Mouse (Mus musculus): ENCODE measurements around the gene Slc35c2. TPM values are rescaled to one million over a fixed set of nuclear protein-coding genes. Genes with fewer than 3 reads are reported as not detected.

The Slc35c2 gene
- polyA plus RNA-seq, 1 experiment from 2014 or later, result 56.3 TPM

DNA sequence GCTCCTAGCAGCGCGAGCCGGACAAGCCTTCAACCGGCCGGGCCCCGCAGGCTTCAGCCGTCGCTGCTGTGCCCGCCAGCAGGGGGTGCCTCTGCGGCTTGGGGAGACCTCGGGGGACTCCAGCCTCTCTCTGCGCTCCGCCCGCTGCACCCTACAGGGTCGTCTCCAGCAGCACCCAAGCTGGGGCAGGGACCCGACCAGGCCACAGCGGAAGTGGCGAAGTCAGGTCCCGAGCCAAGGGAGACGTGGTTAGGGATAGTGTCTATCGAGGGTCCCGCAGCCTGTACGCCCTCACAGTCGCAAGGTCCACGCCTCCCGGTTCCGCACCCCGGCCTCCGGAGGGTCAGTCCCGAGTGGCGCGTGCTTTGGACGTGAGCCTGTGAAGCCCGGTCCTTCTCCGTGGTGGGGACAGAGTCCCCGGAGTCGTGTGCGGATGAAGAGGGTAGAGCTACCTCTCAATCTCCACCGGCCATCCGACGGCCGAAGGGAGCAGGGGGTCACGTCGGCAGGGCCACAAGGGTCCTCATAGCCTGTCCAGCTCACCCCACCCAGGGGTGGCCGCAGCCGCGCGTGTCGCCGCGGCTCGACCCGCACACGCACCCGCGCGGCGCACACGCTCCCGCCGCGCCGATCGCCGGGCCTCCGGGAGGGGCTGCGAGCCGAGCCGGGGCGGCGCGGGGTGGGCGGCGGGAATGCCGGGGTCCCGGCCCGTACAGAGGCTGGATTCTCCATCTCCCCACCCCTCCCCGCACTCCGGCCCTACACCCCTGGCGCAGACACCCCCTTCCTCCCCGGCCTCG, 54.0 kb downstream of the Slc35c2 start:
- H3K27ac ChIP-seq, result no peak overlapping the region
- peak overlapping the region; percentile 61 for H3K4me3 ChIP-seq
- ATAC-seq (ENCODE audit: low FRiP score, low read depth), result no peak; the same call in 1 of the 2 replicates
- H3K9me3 ChIP-seq, result no peaks in the 10 kb centered on the region
- H3K36me3 ChIP-seq, result no peaks in the 10 kb centered on the region
- peaks cover 99% of the 10 kb centered on the region for H3K27me3 ChIP-seq
- H3K4me1 ChIP-seq, result peaks cover 21% of the 10 kb centered on the region
- peak overlapping the region; percentile 67 for H3K9ac ChIP-seq
- H3K4me2 ChIP-seq (replicated peaks), result peak overlapping the region; percentile 99
- 1% methylated on average over 82 of the region's 82 CpGs for WGBS

DNA sequence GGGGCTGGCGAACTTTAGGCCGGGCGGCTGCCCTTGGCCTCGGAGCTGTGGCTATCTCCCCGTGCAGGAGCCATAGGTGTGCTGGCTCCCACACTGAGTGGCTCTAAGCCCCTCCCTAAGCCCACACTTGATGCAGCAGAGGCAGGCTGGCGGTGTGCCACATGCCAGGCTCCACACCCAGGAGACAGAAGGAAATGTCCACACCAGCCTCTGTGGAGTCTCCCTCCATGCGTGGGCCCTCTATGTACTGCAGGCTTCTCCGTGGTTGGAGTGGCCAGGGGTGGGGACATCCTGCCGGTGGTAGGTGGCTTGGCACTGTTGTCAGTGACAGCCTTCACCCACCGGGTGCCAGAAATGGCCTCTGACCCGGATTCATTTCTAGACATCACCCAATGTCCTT, 58.6 kb downstream of the Slc35c2 start:
- H3K4me2 ChIP-seq (replicated peaks), result no peak overlapping the region
- H3K36me3 ChIP-seq, result no peaks in the 10 kb centered on the region
- no peak overlapping the region for H3K4me3 ChIP-seq
- no peaks in the 10 kb centered on the region for H3K9me3 ChIP-seq
- peaks cover 15% of the 10 kb centered on the region for H3K4me1 ChIP-seq
- ATAC-seq (ENCODE audit: low FRiP score, low read depth), result no peak
- H3K9ac ChIP-seq, result no peak overlapping the region
- 93% methylated on average over 11 of the region's 11 CpGs for WGBS
- H3K27ac ChIP-seq, result no peak overlapping the region
- peaks cover 96% of the 10 kb centered on the region for H3K27me3 ChIP-seq

Other genes starting within 250 kb of the Slc35c2 start
- gene Cd40, start 232.2 kb downstream of the Slc35c2 start, polyA plus RNA-seq (2015; fragmentation: Nextera tagmentation; extraction: Ambion mirVana), result 7.5 and 8.4 TPM in 2 replicates
- gene 1700025C18Rik, start 197.1 kb downstream of the Slc35c2 start, polyA plus RNA-seq (2015; fragmentation: Nextera tagmentation; extraction: Ambion mirVana), result not detected in 2 replicates
- 0.79 and 1.2 TPM in 2 replicates for gene Cdh22, start 53.0 kb downstream of the Slc35c2 start, polyA plus RNA-seq (2015; fragmentation: Nextera tagmentation; extraction: Ambion mirVana)
- 83.0 and 86.4 TPM in 2 replicates for gene Elmo2, start 38.6 kb upstream of the Slc35c2 start, polyA plus RNA-seq (2015; fragmentation: Nextera tagmentation; extraction: Ambion mirVana)
- 0.31 and 0.75 TPM in 2 replicates for gene Zfp663, start 80.9 kb upstream of the Slc35c2 start, polyA plus RNA-seq (2015; fragmentation: Nextera tagmentation; extraction: Ambion mirVana)
- gene Zfp334, start 100.4 kb upstream of the Slc35c2 start, polyA plus RNA-seq (2015; fragmentation: Nextera tagmentation; extraction: Ambion mirVana), result 10.0 and 10.4 TPM in 2 replicates
- gene Ocstamp, start 112.5 kb upstream of the Slc35c2 start, polyA plus RNA-seq (2015; fragmentation: Nextera tagmentation; extraction: Ambion mirVana), result 0.05 TPM in 1 of 2 replicates, not detected in the other
- gene Slc13a3, start 185.4 kb upstream of the Slc35c2 start, polyA plus RNA-seq (2015; fragmentation: Nextera tagmentation; extraction: Ambion mirVana), result 0.13 and 0.15 TPM in 2 replicates
- 44.8 and 45.0 TPM in 2 replicates for gene Trp53rka, start 205.5 kb upstream of the Slc35c2 start, polyA plus RNA-seq (2015; fragmentation: Nextera tagmentation; extraction: Ambion mirVana)
- gene Slc2a10, start 215.9 kb upstream of the Slc35c2 start, polyA plus RNA-seq (2015; fragmentation: Nextera tagmentation; extraction: Ambion mirVana), result 11.0 and 12.6 TPM in 2 replicates